Mouse (Mus musculus): Measurements from ENCODE around the gene Mfge8.

Mfge8 gene

DNA sequence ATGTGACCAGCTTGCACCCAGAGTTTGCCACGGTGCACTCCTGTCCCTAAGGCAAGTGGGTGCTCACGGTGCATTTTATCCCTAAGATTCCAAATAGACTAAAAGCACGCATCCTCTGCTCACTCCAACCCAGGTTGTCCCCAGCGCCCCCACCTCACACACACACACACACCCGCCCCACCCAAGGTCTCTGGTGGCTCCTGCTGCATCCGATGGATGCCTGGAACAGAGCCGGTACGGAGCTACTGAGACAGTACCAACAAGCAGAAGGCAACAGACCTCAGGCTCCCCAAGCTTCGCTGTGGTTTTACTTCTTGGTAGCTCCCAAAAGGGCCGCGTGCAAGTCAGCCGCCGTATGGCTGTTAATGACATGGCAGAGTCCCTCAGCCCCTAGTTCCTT lies 18.5 kb downstream of the Mfge8 start:
- DNase-seq (ENCODE audit: low read depth, low spot score) = no peak

DNA sequence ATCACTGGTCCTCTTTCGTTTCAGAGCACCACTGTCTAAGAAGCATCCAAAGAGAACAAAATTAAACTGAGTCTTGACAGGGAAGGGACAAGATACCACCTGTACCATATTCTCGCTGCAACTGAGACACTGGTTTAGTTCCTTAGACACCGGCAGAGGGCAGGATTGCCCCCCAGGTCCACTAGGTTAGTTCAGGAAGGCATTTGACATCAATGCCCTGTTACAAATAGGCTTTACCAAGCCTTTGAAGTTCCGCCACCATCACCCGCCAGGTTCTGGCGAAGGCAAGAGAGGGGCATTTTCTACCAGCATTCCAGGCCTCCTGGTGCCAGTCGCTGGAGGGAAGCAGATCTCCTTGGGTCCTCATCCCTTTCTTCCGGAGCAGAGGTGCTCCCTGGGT lies 19.0 kb downstream of the Mfge8 start:
- DNase-seq (ENCODE audit: low read depth, low spot score) = no peak

DNA sequence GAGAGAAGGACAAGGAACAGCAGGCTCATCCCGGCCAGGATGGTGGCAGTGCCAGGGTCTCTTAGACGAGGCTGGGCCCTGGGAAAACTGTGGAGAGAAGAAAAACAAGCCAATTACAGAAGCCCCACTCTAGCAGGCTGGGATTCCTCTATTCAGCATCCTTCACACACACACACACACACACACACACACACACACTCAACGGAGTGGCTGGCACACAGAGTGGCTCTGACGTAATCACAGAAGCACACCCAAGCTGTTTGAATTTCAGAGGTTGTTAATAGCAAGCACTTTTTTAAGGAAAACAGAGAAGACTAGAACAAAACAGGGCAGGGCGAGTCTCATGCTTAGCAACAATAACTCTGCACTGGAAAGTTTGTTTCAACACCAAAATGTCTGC lies 25.4 kb downstream of the Mfge8 start:
- no peak for DNase-seq (ENCODE audit: low read depth, low spot score)

DNA sequence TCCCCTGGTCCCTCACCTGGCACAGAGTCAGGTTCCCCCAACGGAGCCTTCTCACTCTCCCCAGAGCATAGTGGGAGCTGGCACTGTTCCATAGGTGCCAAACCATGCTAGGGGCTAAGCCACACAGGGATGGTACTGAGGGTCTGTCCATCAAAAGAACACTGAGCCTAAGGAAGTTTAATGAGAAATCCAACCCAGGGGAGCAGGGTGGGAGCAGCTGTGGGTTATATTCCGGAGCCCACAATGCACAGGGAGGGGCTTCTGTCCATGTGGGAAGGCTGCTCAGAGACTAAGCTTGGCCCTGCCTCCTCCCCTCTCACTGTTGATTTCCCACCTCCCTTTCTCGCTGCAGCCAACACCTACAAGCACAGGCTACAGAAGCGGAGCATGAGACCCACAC lies 35.0 kb downstream of the Mfge8 start:
- no peak for DNase-seq (ENCODE audit: low read depth, low spot score)

DNA sequence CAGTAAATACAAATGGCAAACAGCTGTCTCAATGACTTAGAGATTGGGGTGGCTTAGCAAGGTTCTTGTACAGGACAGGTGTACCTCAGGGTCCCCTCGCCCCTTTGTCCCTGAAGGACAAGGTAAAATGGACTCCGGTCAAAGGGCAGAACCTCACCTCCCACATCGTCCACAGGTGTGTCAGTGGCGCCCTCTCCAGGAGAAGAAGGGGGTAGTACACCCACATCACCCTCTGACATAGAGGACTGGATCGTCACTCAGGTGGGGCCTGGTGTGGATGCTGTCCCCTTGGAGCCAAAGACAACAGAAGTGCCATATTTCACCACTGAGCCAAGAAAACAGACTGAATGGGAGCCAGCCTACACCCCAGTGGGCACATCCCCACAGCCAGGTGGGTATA lies 52.4 kb downstream of the Mfge8 start:
- DNase-seq (ENCODE audit: low read depth, low spot score) = no peak

DNA sequence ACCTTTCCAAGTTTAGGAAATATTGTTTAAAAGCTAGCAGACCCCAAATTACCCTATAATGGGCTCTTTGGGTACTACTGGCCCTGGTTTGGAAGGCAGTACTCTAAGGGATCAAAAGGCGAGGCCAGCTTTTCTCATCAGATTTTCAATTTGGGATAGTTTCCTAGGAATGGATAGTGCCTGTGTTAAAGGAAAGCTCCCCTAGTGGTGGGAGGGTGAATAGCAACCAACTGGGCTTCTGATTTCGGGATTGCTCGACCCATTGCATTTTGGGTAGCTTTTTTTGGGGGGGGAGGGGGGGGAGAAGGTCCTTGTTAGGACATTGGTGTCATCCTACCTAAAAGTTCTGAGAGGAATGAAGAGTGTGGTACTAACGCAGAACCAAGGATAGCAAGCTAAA lies 59.7 kb downstream of the Mfge8 start:
- peak; percentile 26 for DNase-seq (ENCODE audit: low read depth, low spot score)
